Mouse (Mus musculus) limb, embryonic 11.5 days (tissue): ENCODE data around the gene Rtf2. TPM values are rescaled to one million over a fixed set of nuclear protein-coding genes. Genes with fewer than 3 reads are reported as not detected.

Source experiments
- ATAC-seq: fragments of 200-750 bp; cut with Nextera tagmentation; 2 replicates; pipeline ENCODE4 v1.8.0; 2017; ENCODE audit warnings: low read depth; ENCODE audit not compliant: insufficient number of reproducible peaks, low FRiP score, low TSS enrichment
- DNase-seq: peaks from one replicate; pipeline ENCODE4 v3.0.0-alpha.2; 2015; ENCODE audit warnings: low spot score
- H3K27ac ChIP-seq: fragments of 300-500 bp; sonication (generic); replicated peaks from 2 replicates; pipeline ENCODE4 v1.5.1; 2014; ENCODE audit warnings: low read depth, mild to moderate bottlenecking, low read length
- H3K27me3 ChIP-seq: fragments of 300-500 bp; sonication (generic); 2 replicates; pipeline ENCODE4 v1.6.1; 2014; ENCODE audit warnings: mild to moderate bottlenecking, low read length, mixed read lengths; ENCODE audit not compliant: control insufficient read depth, insufficient read depth
- H3K36me3 ChIP-seq: fragments of 300-500 bp; sonication (generic); 2 replicates; pipeline ENCODE4 v1.6.1; 2014; ENCODE audit warnings: mild to moderate bottlenecking, low read length, moderate library complexity, mixed read lengths; ENCODE audit not compliant: control insufficient read depth, insufficient read depth
- H3K4me1 ChIP-seq: fragments of 300-500 bp; sonication (generic); 2 replicates; pipeline ENCODE4 v1.6.1; 2014; ENCODE audit warnings: low read length, mixed read lengths; ENCODE audit not compliant: control insufficient read depth, insufficient read depth
- H3K4me2 ChIP-seq: fragments of 300-500 bp; sonication (generic); 2 replicates; pipeline ENCODE4 v1.6.1; 2014; ENCODE audit warnings: low read depth, mild to moderate bottlenecking, moderate library complexity; ENCODE audit not compliant: severe bottlenecking
- H3K4me3 ChIP-seq: fragments of 300-500 bp; sonication (generic); 2 replicates; pipeline ENCODE4 v1.5.1; 2014; ENCODE audit warnings: low read depth, low read length
- H3K9ac ChIP-seq: fragments of 300-500 bp; sonication (generic); 2 replicates; pipeline ENCODE4 v1.6.1; 2014; ENCODE audit warnings: mild to moderate bottlenecking, low read length
- H3K9me3 ChIP-seq: fragments of 300-500 bp; sonication (generic); 2 replicates; pipeline ENCODE4 v1.6.1; 2016; ENCODE audit warnings: low read length; ENCODE audit not compliant: control insufficient read depth
- WGBS: fragments of 180-500 bp; shearing (Covaris S2); extraction: QIAGEN DNeasy Blood & Tissue Kit; methylation state at CpG from one replicate; pipeline ENCODE4 v1.1.7; 2014; 5-methylcytosine and 5-hydroxymethylcytosine counted together
- polyA plus RNA-seq: library from polyadenylated mRNA; unstranded; fragments of >200 nt; fragmentation: Nextera tagmentation; extraction: Ambion mirVana; gene quantifications from 2 replicates; pipeline ENCODE4 v1.2.1, GENCODE M21; 2014

The Rtf2 gene
- polyA plus RNA-seq, 1 experiment from 2014 or later, result 78.9 TPM

- H3K9me3 ChIP-seq, result no peaks in the 10 kb centered on the region
- DNase-seq (no peak), ATAC-seq (no peak)
- no peak overlapping the region for H3K27ac ChIP-seq
- no peaks in the 10 kb centered on the region for H3K27me3 ChIP-seq
- no peaks in the 10 kb centered on the region for H3K4me1 ChIP-seq
- H3K9ac ChIP-seq, result no peak overlapping the region
- WGBS, result 62% methylated on average over 7 of the region's 7 CpGs
- no peaks in the 10 kb centered on the region for H3K36me3 ChIP-seq
- H3K4me3 ChIP-seq, result no peak overlapping the region
- H3K4me2 ChIP-seq, result no peak overlapping the region
These were observed 36.1 kb upstream of the Rtf2 start for GRCm38 (mm10) chr2:172404239-172404638.

GRCm38 (mm10) chr2:172405011-172405410 lies 35.3 kb upstream of the Rtf2 start:
- Histone ChIP-seq H3K4me2 (no peak overlapping the region), H3K9me3 (no peaks in the 10 kb centered on the region), H3K9ac (no peak overlapping the region), H3K36me3 (no peaks in the 10 kb centered on the region), H3K27ac (no peak overlapping the region), H3K4me3 (no peak overlapping the region), H3K4me1 (no peaks in the 10 kb centered on the region), H3K27me3 (no peaks in the 10 kb centered on the region)
- DNase-seq (no peak), ATAC-seq (no peak)
- WGBS, result 59% methylated on average over 3 of the region's 3 CpGs

- Histone ChIP-seq H3K27me3 (no peaks in the 10 kb centered on the region), H3K27ac (no peak overlapping the region), H3K36me3 (no peaks in the 10 kb centered on the region), H3K4me3 (no peak overlapping the region), H3K4me2 (no peak overlapping the region), H3K9ac (no peak overlapping the region), H3K9me3 (no peaks in the 10 kb centered on the region), H3K4me1 (no peaks in the 10 kb centered on the region)
- WGBS, result 82% methylated on average over 4 of the region's 4 CpGs
- no peak for DNase-seq
- no peak for ATAC-seq
These were observed 34.2 kb upstream of the Rtf2 start for GRCm38 (mm10) chr2:172406173-172406572.

GRCm38 (mm10) chr2:172407499-172407898 lies 32.9 kb upstream of the Rtf2 start:
- no peaks in the 10 kb centered on the region for H3K9me3 ChIP-seq
- no peak overlapping the region for H3K27ac ChIP-seq
- WGBS, result 70% methylated on average over 2 of the region's 2 CpGs
- no peaks in the 10 kb centered on the region for H3K27me3 ChIP-seq
- H3K9ac ChIP-seq, result no peak overlapping the region
- DNase-seq (no peak), ATAC-seq (no peak)
- no peak overlapping the region for H3K4me2 ChIP-seq
- no peak overlapping the region for H3K4me3 ChIP-seq
- no peaks in the 10 kb centered on the region for H3K36me3 ChIP-seq
- no peaks in the 10 kb centered on the region for H3K4me1 ChIP-seq

GRCm38 (mm10) chr2:172410686-172411085 lies 29.7 kb upstream of the Rtf2 start:
- Histone ChIP-seq H3K27me3 (no peaks in the 10 kb centered on the region), H3K9ac (no peak overlapping the region), H3K9me3 (no peaks in the 10 kb centered on the region), H3K27ac (no peak overlapping the region), H3K4me1 (no peaks in the 10 kb centered on the region), H3K36me3 (no peaks in the 10 kb centered on the region), H3K4me3 (no peak overlapping the region), H3K4me2 (no peak overlapping the region)
- 74% methylated on average over 2 of the region's 2 CpGs for WGBS
- no peak for ATAC-seq
- DNase-seq, result no peak

- ATAC-seq (no peak), DNase-seq (no peak)
- WGBS, result 79% methylated on average over 11 of the region's 11 CpGs
- no peaks in the 10 kb centered on the region for H3K27me3 ChIP-seq
- H3K4me1 ChIP-seq, result no peaks in the 10 kb centered on the region
- H3K27ac ChIP-seq, result no peak overlapping the region
- H3K36me3 ChIP-seq, result no peaks in the 10 kb centered on the region
- H3K4me3 ChIP-seq, result no peak overlapping the region
- no peak overlapping the region for H3K9ac ChIP-seq
- H3K4me2 ChIP-seq, result no peak overlapping the region
- H3K9me3 ChIP-seq, result no peaks in the 10 kb centered on the region
These were observed 29.3 kb upstream of the Rtf2 start for GRCm38 (mm10) chr2:172411091-172411490.

- 19% methylated on average over 9 of the region's 9 CpGs for WGBS
- Histone ChIP-seq H3K9ac (no peak overlapping the region), H3K27ac (no peak overlapping the region), H3K4me1 (no peaks in the 10 kb centered on the region), H3K4me2 (no peak overlapping the region), H3K9me3 (no peaks in the 10 kb centered on the region), H3K36me3 (no peaks in the 10 kb centered on the region), H3K27me3 (no peaks in the 10 kb centered on the region), H3K4me3 (no peak overlapping the region)
- no peak for ATAC-seq
- DNase-seq, result peak; percentile 42
These were observed 27.9 kb upstream of the Rtf2 start for GRCm38 (mm10) chr2:172412454-172412853.

GRCm38 (mm10) chr2:172413273-172413672 lies 27.1 kb upstream of the Rtf2 start:
- WGBS, result 44% methylated on average over 4 of the region's 4 CpGs
- DNase-seq (no peak), ATAC-seq (no peak)

GRCm38 (mm10) chr2:172413894-172414293 lies 26.5 kb upstream of the Rtf2 start:
- 49% methylated on average over 5 of the region's 5 CpGs for WGBS
- H3K27ac ChIP-seq, result no peak overlapping the region
- no peak for ATAC-seq

More at GRCm38 (mm10) chr2:172413273-172413672, 27.1 kb upstream of the Rtf2 start:
- Histone ChIP-seq H3K9me3 (no peaks in the 10 kb centered on the region), H3K4me3 (no peak overlapping the region), H3K9ac (no peak overlapping the region), H3K27ac (no peak overlapping the region), H3K4me1 (no peaks in the 10 kb centered on the region), H3K36me3 (no peaks in the 10 kb centered on the region), H3K27me3 (no peaks in the 10 kb centered on the region), H3K4me2 (no peak overlapping the region)

More at GRCm38 (mm10) chr2:172413894-172414293, 26.5 kb upstream of the Rtf2 start:
- no peak for DNase-seq
- no peak overlapping the region for H3K4me3 ChIP-seq
- H3K27me3 ChIP-seq, result no peaks in the 10 kb centered on the region
- H3K4me2 ChIP-seq, result no peak overlapping the region
- no peaks in the 10 kb centered on the region for H3K4me1 ChIP-seq
- no peak overlapping the region for H3K9ac ChIP-seq
- no peaks in the 10 kb centered on the region for H3K36me3 ChIP-seq
- H3K9me3 ChIP-seq, result no peaks in the 10 kb centered on the region
